Mouse (Mus musculus): ENCODE results near the gene Rprml. TPM values are rescaled to one million over a fixed set of nuclear protein-coding genes. Genes with fewer than 3 reads are reported as not detected.

Rprml gene
- polyA plus RNA-seq, 1 experiment: 2.9 TPM

DNA sequence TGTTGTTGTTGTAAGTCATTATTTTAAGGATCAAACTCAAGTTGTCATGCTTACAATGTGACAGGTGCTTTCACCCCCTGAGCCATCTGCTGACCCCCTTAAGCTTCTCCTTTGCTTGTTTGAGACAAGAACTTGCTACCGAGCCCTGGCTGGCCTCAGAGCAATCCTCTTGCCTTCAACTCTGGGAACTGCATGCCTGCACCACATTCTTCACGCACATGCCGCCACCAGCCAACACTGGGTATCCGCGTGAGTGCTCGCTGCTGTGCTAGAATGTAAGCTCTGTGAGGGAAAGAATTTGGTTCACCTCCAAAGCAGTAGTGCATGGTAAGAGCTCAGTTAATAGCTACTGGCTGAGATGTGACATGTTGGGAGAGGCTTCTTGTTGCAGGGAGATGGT, 13.1 kb upstream of the Rprml start:
- H3K4me3 ChIP-seq (ENCODE audit: low read depth, low read length): no peak overlapping the region
- no peak overlapping the region for H3K27ac ChIP-seq (ENCODE audit: insufficient read depth, low read depth, low read length)
- H3K36me3 ChIP-seq (ENCODE audit: control insufficient read depth, insufficient read depth, low read length): no peaks in the 10 kb centered on the region
- 68% methylated on average over 6 of the region's 6 CpGs for WGBS
- no peaks in the 10 kb centered on the region for H3K4me1 ChIP-seq (ENCODE audit: control insufficient read depth, insufficient read depth, insufficient read length, low read length)
- H3K27me3 ChIP-seq (ENCODE audit: control insufficient read depth, insufficient read depth, low read length): peaks cover 5% of the 10 kb centered on the region; the same call in 1 of the 2 replicates
- no peak for TF ChIP-seq POLR2A (IDR thresholded peaks at IDR 0.05; ENCODE audit: low read depth, low read length)
- no peak for TF ChIP-seq CTCF (IDR thresholded peaks at IDR 0.05; ENCODE audit: extremely low read depth, insufficient read length, insufficient replicate concordance, low read depth, low read length)

DNA sequence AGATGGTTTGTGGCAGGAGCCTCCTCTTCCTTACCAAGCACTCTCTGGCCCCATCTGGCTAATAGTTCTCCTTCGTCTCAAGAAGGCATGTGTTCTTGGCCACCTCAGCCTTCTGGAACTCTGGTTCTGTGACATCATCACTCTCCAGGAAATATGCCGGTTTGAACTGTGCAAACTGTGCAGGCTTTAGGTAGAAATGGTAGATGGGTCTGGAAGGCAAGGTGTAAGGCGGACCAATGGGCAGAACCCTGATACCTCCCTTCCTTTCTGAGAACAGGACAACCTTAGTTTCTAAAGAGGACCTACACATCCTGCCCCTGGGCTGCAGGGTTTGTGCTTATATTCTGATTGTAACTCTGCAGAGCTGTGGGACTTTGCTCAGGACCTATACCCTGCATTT, 10.6 kb upstream of the Rprml start, which contains the start of gene Lyzl6:
Lyzl6 (minus strand) TSS at position 101 of the 400 bp plus-strand sequence.
- no peak for TF ChIP-seq CTCF (IDR thresholded peaks at IDR 0.05; ENCODE audit: extremely low read depth, insufficient read length, insufficient replicate concordance, low read depth, low read length)
- no peak for TF ChIP-seq POLR2A (IDR thresholded peaks at IDR 0.05; ENCODE audit: low read depth, low read length)
- Histone ChIP-seq H3K4me3 (ENCODE audit: low read depth, low read length) (no peak within 1 kb of the TSS), H3K27me3 (ENCODE audit: control insufficient read depth, insufficient read depth, low read length) (peaks cover 5% of the 10 kb centered on the region; the same call in 1 of the 2 replicates), H3K4me1 (ENCODE audit: control insufficient read depth, insufficient read depth, insufficient read length, low read length) (no peaks in the 10 kb centered on the region), H3K36me3 (ENCODE audit: control insufficient read depth, insufficient read depth, low read length) (no peaks in the 10 kb centered on the region), H3K27ac (ENCODE audit: insufficient read depth, low read depth, low read length) (no peak within 1 kb of the TSS)
- WGBS: 61% methylated on average over 3 of the region's 3 CpGs

DNA sequence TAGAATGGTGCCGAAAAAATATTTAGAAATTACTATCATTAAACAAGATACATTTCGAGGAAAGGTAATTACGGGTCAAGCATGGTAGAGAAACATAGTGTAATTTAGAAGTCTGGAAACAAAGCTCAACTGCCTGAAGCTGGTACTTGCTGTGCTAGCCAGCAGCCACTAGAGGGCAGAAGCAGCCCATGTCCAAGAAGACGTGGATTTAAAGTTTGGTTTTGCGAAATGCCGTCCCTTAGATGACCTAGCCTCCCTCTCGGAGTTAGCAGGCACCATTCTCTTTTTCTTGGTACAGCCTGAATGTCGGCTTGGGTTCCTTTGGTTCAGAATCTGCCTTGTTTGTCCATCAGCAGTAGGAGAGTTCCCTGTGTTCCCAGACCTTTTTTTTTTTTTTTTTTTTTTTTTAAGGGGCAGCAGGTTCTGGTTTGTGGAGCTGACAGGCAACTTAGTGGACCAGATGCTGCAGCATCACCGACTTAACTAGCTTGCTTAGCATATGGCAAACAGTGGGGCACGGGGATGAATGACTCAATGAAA, 9.9 kb upstream of the Rprml start:
- WGBS: 2% methylated on average over 10 of the region's 10 CpGs
- Histone ChIP-seq H3K36me3 (ENCODE audit: control insufficient read depth, insufficient read depth, low read length) (no peaks in the 10 kb centered on the region), H3K4me3 (ENCODE audit: low read depth, low read length) (no peak overlapping the region), H3K27me3 (ENCODE audit: control insufficient read depth, insufficient read depth, low read length) (peaks cover 5% of the 10 kb centered on the region; the same call in 1 of the 2 replicates), H3K4me1 (ENCODE audit: control insufficient read depth, insufficient read depth, insufficient read length, low read length) (no peaks in the 10 kb centered on the region), H3K27ac (ENCODE audit: insufficient read depth, low read depth, low read length) (no peak overlapping the region)
- TF ChIP-seq CTCF (IDR thresholded peaks at IDR 0.05; ENCODE audit: extremely low read depth, insufficient read length, insufficient replicate concordance, low read depth, low read length) (peak; percentile 95; the same call in 1 of the 2 replicates), POLR2A (IDR thresholded peaks at IDR 0.05; ENCODE audit: low read depth, low read length) (no peak)

DNA sequence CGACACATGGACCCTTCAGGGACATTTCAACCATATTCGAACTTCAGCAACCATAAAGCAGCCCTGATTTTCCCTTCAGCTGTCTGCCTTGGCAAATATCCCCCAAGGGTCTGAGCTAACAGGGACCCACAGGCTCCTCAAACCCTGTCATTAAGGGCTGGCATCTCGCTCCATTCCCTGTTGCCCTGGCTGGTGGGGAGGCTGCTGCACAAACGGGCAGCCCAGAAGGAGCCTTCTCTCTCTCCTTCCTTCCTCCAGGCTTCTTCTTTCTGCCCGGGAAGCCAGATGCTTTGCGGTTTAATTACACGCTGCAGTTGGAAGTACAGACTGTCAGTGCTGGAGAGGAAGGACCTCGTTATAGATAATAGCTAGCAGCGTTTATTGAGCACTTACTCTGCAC, 6.2 kb upstream of the Rprml start:
- no peak for TF ChIP-seq CTCF (IDR thresholded peaks at IDR 0.05; ENCODE audit: extremely low read depth, insufficient read length, insufficient replicate concordance, low read depth, low read length)
- no peak overlapping the region for H3K27ac ChIP-seq (ENCODE audit: insufficient read depth, low read depth, low read length)
- WGBS: 55% methylated on average over 9 of the region's 9 CpGs

DNA sequence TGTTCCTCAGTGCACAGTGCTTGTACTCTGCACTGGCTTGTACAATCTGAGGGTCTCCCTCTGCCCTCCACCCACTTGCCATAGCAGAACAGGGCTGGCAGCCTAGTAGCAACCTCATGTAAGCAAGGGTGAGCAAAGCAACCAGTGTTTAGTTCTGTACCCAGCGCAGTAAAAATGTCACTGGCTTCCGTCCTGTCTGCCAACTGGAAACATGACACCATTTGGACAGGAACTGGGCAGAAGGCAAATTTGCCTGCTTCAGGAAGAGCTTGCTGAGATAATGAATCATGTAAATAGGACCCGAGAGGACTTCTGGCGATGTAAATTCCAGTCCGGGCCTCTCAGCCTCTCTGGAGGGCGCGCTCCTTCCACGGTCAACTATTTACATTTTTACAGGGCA, 3.6 kb upstream of the Rprml start:
- Histone ChIP-seq H3K27me3 (ENCODE audit: control insufficient read depth, insufficient read depth, low read length) (peaks cover 24% of the 10 kb centered on the region), H3K36me3 (ENCODE audit: control insufficient read depth, insufficient read depth, low read length) (no peaks in the 10 kb centered on the region), H3K27ac (ENCODE audit: insufficient read depth, low read depth, low read length) (no peak overlapping the region), H3K4me3 (ENCODE audit: low read depth, low read length) (no peak overlapping the region), H3K4me1 (ENCODE audit: control insufficient read depth, insufficient read depth, insufficient read length, low read length) (peaks cover 7% of the 10 kb centered on the region)
- TF ChIP-seq CTCF (IDR thresholded peaks at IDR 0.05; ENCODE audit: extremely low read depth, insufficient read length, insufficient replicate concordance, low read depth, low read length) (no peak), POLR2A (IDR thresholded peaks at IDR 0.05; ENCODE audit: low read depth, low read length) (no peak)
- 53% methylated on average over 8 of the region's 8 CpGs for WGBS

More for the DNA sequence above, 6.2 kb upstream of the Rprml start:
- Histone ChIP-seq H3K4me1 (ENCODE audit: control insufficient read depth, insufficient read depth, insufficient read length, low read length) (no peaks in the 10 kb centered on the region), H3K36me3 (ENCODE audit: control insufficient read depth, insufficient read depth, low read length) (no peaks in the 10 kb centered on the region), H3K27me3 (ENCODE audit: control insufficient read depth, insufficient read depth, low read length) (peaks cover 12% of the 10 kb centered on the region), H3K4me3 (ENCODE audit: low read depth, low read length) (no peak overlapping the region)

DNA sequence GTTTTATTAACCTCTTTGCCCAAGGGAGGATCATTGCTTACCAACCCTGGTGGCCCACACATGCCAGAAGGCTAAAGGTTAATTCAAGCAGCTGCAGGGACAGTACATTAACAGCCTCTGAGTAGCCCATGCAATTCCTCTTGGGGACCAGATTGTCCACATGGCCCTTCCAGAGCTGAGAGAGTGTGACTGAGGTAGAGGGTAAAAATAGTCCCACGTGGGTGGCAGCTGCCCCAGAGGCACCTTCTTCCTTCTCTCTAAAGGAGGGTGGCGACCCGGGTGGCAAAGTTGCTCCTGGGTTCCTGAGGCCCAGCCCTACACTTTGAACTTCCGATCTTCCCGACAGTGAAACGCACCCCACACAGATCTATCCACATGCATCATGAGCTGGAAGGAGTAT, 3.1 kb upstream of the Rprml start:
- Histone ChIP-seq H3K4me3 (ENCODE audit: low read depth, low read length) (no peak overlapping the region), H3K36me3 (ENCODE audit: control insufficient read depth, insufficient read depth, low read length) (no peaks in the 10 kb centered on the region), H3K27me3 (ENCODE audit: control insufficient read depth, insufficient read depth, low read length) (peaks cover 29% of the 10 kb centered on the region), H3K27ac (ENCODE audit: insufficient read depth, low read depth, low read length) (no peak overlapping the region), H3K4me1 (ENCODE audit: control insufficient read depth, insufficient read depth, insufficient read length, low read length) (peaks cover 7% of the 10 kb centered on the region)
- 78% methylated on average over 6 of the region's 6 CpGs for WGBS
- TF ChIP-seq POLR2A (IDR thresholded peaks at IDR 0.05; ENCODE audit: low read depth, low read length) (no peak), CTCF (IDR thresholded peaks at IDR 0.05; ENCODE audit: extremely low read depth, insufficient read length, insufficient replicate concordance, low read depth, low read length) (no peak)

DNA sequence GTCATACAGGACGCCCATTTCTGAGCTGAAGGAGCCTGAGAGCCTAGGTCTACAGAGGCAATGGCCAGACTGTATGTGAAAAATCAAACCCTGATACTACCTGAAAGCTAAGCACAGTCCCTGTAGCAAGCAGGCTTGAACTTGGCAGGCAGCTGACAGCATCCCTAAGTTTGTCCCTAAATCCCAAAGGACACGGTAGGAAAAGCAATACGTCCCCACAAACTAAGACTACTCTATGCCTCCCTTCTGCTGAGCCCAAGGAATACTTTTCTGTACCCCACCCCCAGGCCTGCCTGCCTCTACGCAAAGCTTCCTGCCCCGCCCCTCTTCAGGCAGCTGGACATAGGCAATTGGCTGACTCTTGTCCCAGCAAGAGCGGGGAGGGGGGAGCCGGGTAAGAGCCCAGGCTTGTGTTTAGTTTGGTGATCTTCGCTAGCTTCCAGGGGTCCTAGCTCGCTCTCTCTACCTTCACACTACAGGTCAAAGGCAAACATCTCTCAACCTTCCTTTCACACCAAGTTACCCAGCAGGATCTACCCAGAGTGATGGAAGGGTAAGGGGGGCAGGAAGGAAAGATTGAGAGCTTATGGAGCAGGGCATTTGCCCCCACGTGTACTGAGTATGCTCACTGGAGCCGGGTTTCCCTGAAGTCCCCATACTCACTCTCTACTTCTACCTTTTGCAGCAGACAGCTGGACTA, 1.3 kb upstream of the Rprml start:
- 15% methylated on average over 11 of the region's 11 CpGs for WGBS
- Histone ChIP-seq H3K4me3 (ENCODE audit: low read depth, low read length) (no peak overlapping the region), H3K36me3 (ENCODE audit: control insufficient read depth, insufficient read depth, low read length) (no peaks in the 10 kb centered on the region), H3K27me3 (ENCODE audit: control insufficient read depth, insufficient read depth, low read length) (peaks cover 29% of the 10 kb centered on the region), H3K4me1 (ENCODE audit: control insufficient read depth, insufficient read depth, insufficient read length, low read length) (peaks cover 10% of the 10 kb centered on the region), H3K27ac (ENCODE audit: insufficient read depth, low read depth, low read length) (no peak overlapping the region)
- TF ChIP-seq CTCF (IDR thresholded peaks at IDR 0.05; ENCODE audit: extremely low read depth, insufficient read length, insufficient replicate concordance, low read depth, low read length): no peak
- TF ChIP-seq POLR2A (IDR thresholded peaks at IDR 0.05; ENCODE audit: low read depth, low read length): no peak

Measured in small intestine, adult 2 months (tissue).